Mouse (Mus musculus) liver, embryonic 14.5 days (tissue): Measurements from ENCODE around the gene Isoc2a. TPM values are rescaled to one million over a fixed set of nuclear protein-coding genes. Genes with fewer than 3 reads are reported as not detected.

Source experiments
- ATAC-seq: fragments of 200-750 bp; cut with Nextera tagmentation; 2 replicates; pipeline ENCODE4 v1.8.0; 2017; ENCODE audit warnings: moderate number of reproducible peaks, mild to moderate bottlenecking, moderate library complexity; ENCODE audit not compliant: insufficient read depth
- DNase-seq, 3 experiments: peaks; one replicate each; pipeline ENCODE4 v3.0.0-alpha.2; 2012 to 2013; ENCODE audit warnings: low read depth in 3 of 3, low spot score in 3 of 3
- H3K27ac ChIP-seq: fragments of 300-500 bp; sonication (generic); 2 replicates; pipeline ENCODE4 v1.5.1; 2014; ENCODE audit warnings: moderate library complexity, mild to moderate bottlenecking, control low read depth, inconsistent platforms
- H3K27me3 ChIP-seq: fragments of 300-500 bp; sonication (generic); 2 replicates; pipeline ENCODE4 v1.6.1; 2014; ENCODE audit warnings: mild to moderate bottlenecking, low read length, moderate library complexity; ENCODE audit not compliant: control insufficient read depth, insufficient read depth
- H3K36me3 ChIP-seq: fragments of 300-500 bp; sonication (generic); replicated peaks from 2 replicates; pipeline ENCODE4 v1.6.1; 2014; ENCODE audit warnings: low read depth; ENCODE audit not compliant: control insufficient read depth, insufficient read depth
- H3K4me1 ChIP-seq, 2 experiments: fragments of 200-500 bp in 1 of 2; fragments of 300-500 bp in 1 of 2; sonication (generic) in 1 of 2; replicated peaks; 2 replicates each; pipeline ENCODE4 v1.6.1; 2012 to 2014; ENCODE audit warnings: antibody characterized with exemption in 1 of 2, inconsistent platforms in 1 of 2, low read length in 1 of 2; ENCODE audit not compliant: control insufficient read depth in 2 of 2, insufficient read depth in 2 of 2
- H3K4me2 ChIP-seq: fragments of 300-500 bp; sonication (generic); 2 replicates; pipeline ENCODE4 v1.6.1; 2014; ENCODE audit warnings: low read depth, mild to moderate bottlenecking, control low read depth, moderate library complexity
- H3K4me3 ChIP-seq, 2 experiments: fragments of 200-500 bp in 1 of 2; fragments of 300-500 bp in 1 of 2; sonication (generic) in 1 of 2; 2 replicates each; pipeline ENCODE4 v1.5.1; 2012 to 2014; ENCODE audit warnings: low read depth in 2 of 2, low read length in 2 of 2, mild to moderate bottlenecking in 2 of 2, control low read depth in 1 of 2, inconsistent platforms in 1 of 2, moderate library complexity in 1 of 2; ENCODE audit not compliant: insufficient read depth in 1 of 2
- H3K9ac ChIP-seq: fragments of 300-500 bp; sonication (generic); replicated peaks from 2 replicates; pipeline ENCODE4 v1.6.1; 2014; ENCODE audit warnings: mild to moderate bottlenecking, control low read depth, moderate library complexity
- H3K9me3 ChIP-seq: fragments of 300-500 bp; sonication (generic); 2 replicates; pipeline ENCODE4 v1.6.1; 2016; ENCODE audit warnings: low read length, mixed read lengths; ENCODE audit not compliant: control insufficient read depth
- CTCF ChIP-seq: IDR thresholded peaks from 2 replicates; pipeline ENCODE4 v1.5.1; 2016; ENCODE audit warnings: antibody characterized with exemption, low read depth, control low read depth
- EP300 ChIP-seq: IDR thresholded peaks from 2 replicates; pipeline ENCODE4 v1.6.1; 2016; ENCODE audit warnings: antibody characterized with exemption, low read depth
- WGBS: fragments of 180-500 bp; shearing (Covaris S2); extraction: QIAGEN DNeasy Blood & Tissue Kit; methylation state at CpG from one replicate; pipeline ENCODE4 v1.1.7; 2014; ENCODE audit not compliant: insufficient replicate concordance; 5-methylcytosine and 5-hydroxymethylcytosine counted together
- polyA plus RNA-seq, 2 experiments: library from polyadenylated mRNA; depleted of rRNA in 1 of 2; stranded (reverse) in 1 of 2; unstranded in 1 of 2; fragments of >200 nt; fragmentation: Nextera tagmentation in 1 of 2; extraction: Ambion mirVana in 1 of 2; gene quantifications; 2 replicates each; pipeline versions ENCODE4 v1.2.1 to v1.2.3; 2012 to 2014

Gene Isoc2a
- polyA plus RNA-seq, 2 experiments: 0.56 to 6.7 TPM

- peaks cover 11% of the 10 kb centered on the region for H3K36me3 ChIP-seq
- no peaks in the 10 kb centered on the region for H3K9me3 ChIP-seq
- TF ChIP-seq EP300: no peak
- TF ChIP-seq CTCF: peak; percentile 58
- DNase-seq: no peak
- no peak overlapping the region for H3K4me3 ChIP-seq
- 6% methylated on average over 37 of the region's 37 CpGs for WGBS
- no peak overlapping the region for H3K27ac ChIP-seq
- no peak for ATAC-seq
- peaks cover 22% of the 10 kb centered on the region for H3K27me3 ChIP-seq
- H3K9ac ChIP-seq: no peak overlapping the region
- H3K4me2 ChIP-seq: 0 out of 2 replicates have a peak overlapping the region, but pooled peaks have one; percentile 5
- H3K4me1 ChIP-seq: no peaks in the 10 kb centered on the region; a peak in 1 of 4 replicates
Observed at GRCm38 (mm10) chr7:4923586-4924364, 46.8 kb downstream of the Isoc2a start.

DNA sequence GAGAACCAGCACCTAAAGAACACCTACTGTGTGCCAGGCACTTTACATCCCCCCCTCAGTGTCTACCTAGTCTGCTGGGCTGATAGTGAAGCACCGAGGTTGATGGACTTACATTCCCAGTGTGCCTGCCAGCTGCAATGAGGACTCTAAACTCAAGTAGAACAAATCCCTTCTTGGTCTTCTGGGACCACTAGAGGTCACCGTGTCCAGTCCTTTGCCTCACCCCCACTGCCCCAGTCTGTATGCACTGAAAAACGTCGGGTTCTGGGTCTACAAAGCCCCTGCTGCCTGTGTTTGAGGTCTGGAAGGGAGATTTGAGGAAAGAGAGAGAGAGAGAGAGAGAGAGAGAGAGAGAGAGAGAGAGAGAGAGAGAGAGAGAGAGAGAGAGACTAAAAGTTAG is 47.5 kb downstream of the Isoc2a start:
- ATAC-seq: no peak
- 1% methylated on average over 4 of the region's 4 CpGs for WGBS
- Histone ChIP-seq H3K4me1 (no peaks in the 10 kb centered on the region; a peak in 1 of 4 replicates), H3K27ac (no peak overlapping the region), H3K36me3 (peaks cover 6% of the 10 kb centered on the region), H3K9ac (no peak overlapping the region), H3K9me3 (no peaks in the 10 kb centered on the region), H3K4me3 (no peak overlapping the region), H3K4me2 (no peak overlapping the region), H3K27me3 (peaks cover 22% of the 10 kb centered on the region)
- no peak for DNase-seq
- TF ChIP-seq CTCF (no peak), EP300 (no peak)

DNA sequence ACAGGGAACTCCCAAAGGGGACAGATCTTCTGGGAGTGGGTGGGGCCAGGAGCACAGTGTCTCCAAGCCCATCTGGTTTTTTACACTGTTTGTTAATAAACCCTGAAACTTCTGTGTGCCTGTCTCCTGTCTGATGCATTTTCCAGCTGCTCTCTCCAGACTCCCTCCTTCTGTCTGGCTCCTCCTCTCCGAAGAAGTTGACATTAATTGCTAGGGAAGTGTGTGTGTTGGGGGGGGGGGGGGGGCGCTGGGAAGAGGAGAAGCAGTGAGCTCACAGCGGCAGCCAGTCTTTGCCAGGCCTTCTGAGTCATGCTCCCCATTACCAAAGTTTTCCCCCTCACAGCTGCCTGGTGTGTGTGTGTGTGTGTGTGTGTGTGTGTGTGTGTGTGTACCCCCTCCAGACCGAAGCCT is 47.9 kb downstream of the Isoc2a start:
- no peak overlapping the region for H3K4me3 ChIP-seq
- H3K36me3 ChIP-seq: peaks cover 5% of the 10 kb centered on the region
- TF ChIP-seq CTCF (no peak), EP300 (no peak)
- no peak for ATAC-seq
- 22% methylated on average over 3 of the region's 4 CpGs for WGBS
- no peak overlapping the region for H3K27ac ChIP-seq
- no peak for DNase-seq
- no peak overlapping the region for H3K4me2 ChIP-seq
- H3K9me3 ChIP-seq: no peaks in the 10 kb centered on the region
- H3K9ac ChIP-seq: no peak overlapping the region
- no peaks in the 10 kb centered on the region; a peak in 1 of 4 replicates for H3K4me1 ChIP-seq
- H3K27me3 ChIP-seq: peaks cover 22% of the 10 kb centered on the region

GRCm38 (mm10) chr7:4925441-4926381 is 48.8 kb downstream of the Isoc2a start, which contains the start of gene Ssc5d:
Gene Ssc5d (plus strand): TSS chr7:4925785.
- Histone ChIP-seq H3K27ac (no peak within 1 kb of the TSS), H3K27me3 (peaks cover 22% of the 10 kb centered on the region), H3K9me3 (no peaks in the 10 kb centered on the region), H3K4me2 (no peak within 1 kb of the TSS), H3K4me3 (no peak within 1 kb of the TSS), H3K4me1 (no peaks in the 10 kb centered on the region; a peak in 1 of 4 replicates), H3K36me3 (no peaks in the 10 kb centered on the region), H3K9ac (no peak within 1 kb of the TSS)
- DNase-seq: no peak
- no peak for TF ChIP-seq CTCF
- no peak for TF ChIP-seq EP300
- ATAC-seq: no peak
- WGBS: 26% methylated on average over 6 of the region's 6 CpGs

DNA sequence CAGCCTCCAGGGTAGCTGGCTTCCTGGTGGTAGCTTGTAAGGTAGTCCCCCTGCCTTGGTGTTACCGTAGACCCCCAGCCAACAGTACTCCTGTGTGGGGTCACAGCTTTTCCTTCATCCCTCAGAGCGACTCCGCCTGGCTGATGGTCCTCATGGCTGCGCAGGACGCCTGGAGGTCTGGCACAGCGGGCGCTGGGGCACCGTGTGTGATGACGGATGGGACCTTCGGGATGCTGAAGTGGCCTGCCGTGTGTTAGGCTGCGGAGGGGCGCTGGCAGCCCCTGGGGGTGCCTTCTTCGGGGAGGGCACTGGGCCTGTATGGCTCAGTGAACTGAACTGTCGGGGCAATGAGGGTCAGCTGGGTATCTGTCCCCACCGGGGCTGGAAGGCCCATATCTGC is 49.9 kb downstream of the Isoc2a start:
- no peak overlapping the region for H3K4me3 ChIP-seq
- no peak overlapping the region for H3K4me2 ChIP-seq
- H3K27me3 ChIP-seq: peaks cover 22% of the 10 kb centered on the region
- 66% methylated on average over 16 of the region's 16 CpGs for WGBS
- DNase-seq (no peak), ATAC-seq (no peak)
- H3K27ac ChIP-seq: no peak overlapping the region
- H3K9ac ChIP-seq: no peak overlapping the region
- no peaks in the 10 kb centered on the region; a peak in 1 of 4 replicates for H3K4me1 ChIP-seq
- H3K36me3 ChIP-seq: no peaks in the 10 kb centered on the region
- H3K9me3 ChIP-seq: no peaks in the 10 kb centered on the region
- TF ChIP-seq CTCF (no peak), EP300 (no peak)
